Mouse (Mus musculus): Measurements from ENCODE around the gene Hmcn2. TPM values are rescaled to one million over a fixed set of nuclear protein-coding genes. Genes with fewer than 3 reads are reported as not detected.

Hmcn2 gene
- polyA plus RNA-seq, 3 experiments from 2014 or later = 0.20 to 0.54 (median 0.38) TPM

GRCm38 (mm10) chr2:31418571-31418970, 104.4 kb downstream of the Hmcn2 start:
- ATAC-seq = no peak

- ATAC-seq = no peak
Observed at GRCm38 (mm10) chr2:31420914-31421313, 106.7 kb downstream of the Hmcn2 start.

DNA sequence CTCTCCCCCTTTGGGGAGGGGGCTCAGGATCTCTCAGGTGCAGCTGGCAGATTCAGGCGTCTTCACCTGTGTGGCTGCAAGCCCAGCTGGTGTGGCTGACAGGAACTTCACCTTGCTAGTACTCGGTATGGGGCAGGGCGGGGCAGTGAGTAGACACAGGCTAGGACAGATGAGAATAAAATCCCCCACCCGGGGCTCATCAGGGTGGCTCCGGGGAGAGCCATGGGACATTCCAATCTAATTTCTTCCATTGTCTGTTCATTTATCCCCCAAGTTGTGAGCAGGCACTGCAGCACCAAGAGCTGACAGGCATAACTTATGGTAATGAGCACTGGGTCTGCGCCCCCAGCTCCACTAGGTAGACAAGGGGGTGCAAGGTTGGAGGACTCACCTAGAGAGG, 108.4 kb downstream of the Hmcn2 start:
- no peak for ATAC-seq

GRCm38 (mm10) chr2:31431477-31431876, 117.3 kb downstream of the Hmcn2 start:
- no peak for ATAC-seq

- no peak for ATAC-seq
Observed at GRCm38 (mm10) chr2:31434746-31435145, 120.5 kb downstream of the Hmcn2 start.

- no peak for ATAC-seq
Observed at GRCm38 (mm10) chr2:31435567-31435966, 121.4 kb downstream of the Hmcn2 start.

DNA sequence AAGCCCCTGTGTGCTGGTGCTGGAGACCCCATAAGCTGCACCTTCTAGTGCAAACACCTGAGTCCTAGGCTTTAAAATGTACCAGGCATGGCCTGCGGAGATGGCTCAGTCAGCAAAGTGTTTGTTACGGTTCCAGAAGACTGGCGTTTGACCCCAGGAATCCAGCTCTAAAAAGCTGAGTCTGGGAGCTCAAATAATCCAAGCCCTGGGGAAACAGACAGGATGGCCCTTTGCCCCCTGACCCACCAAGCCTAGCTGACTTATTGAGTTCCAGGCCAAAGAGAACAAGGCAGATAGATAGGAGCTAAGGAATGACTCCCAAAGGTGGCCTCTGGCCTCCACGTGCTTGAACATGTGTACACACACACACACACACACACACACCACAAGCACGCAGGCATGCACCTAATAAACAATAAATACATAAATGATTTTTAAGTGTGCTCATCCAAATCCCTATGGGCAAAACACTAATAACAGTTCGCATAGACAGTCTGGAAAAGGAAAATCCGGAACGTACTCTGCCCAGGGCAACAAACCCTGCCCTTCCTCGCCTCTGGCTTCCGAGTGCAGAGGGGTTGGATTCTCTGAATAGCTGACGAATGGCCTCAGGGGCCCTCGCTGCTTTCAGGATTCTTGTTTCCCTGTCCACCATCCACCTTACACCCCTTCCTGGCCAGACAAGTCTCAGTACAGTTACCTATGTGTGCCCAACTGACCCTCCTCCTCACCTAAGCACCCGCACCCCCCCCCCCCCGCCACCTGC, 123.4 kb downstream of the Hmcn2 start:
- ATAC-seq = no peak

DNA sequence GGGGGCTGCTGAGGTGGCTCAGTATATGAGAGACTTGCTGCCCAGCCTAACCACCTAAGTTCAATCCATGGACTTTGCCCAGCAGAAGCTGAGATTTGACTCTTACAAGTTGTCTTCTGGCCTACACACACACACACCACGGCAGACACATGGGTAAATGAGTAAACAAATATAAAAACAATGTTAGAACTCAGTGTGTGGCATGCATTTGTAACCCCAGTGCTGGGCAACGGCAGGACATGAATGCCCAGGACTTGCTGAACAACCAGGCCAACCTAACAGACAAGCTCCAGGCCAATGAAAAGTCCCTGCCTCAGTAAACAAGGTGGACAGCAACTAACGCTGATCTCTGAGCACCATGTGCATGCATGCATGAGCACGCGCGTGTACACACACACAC, 125.4 kb downstream of the Hmcn2 start:
- ATAC-seq = no peak

GRCm38 (mm10) chr2:31442480-31443160, 128.4 kb downstream of the Hmcn2 start:
- no peak for ATAC-seq

DNA sequence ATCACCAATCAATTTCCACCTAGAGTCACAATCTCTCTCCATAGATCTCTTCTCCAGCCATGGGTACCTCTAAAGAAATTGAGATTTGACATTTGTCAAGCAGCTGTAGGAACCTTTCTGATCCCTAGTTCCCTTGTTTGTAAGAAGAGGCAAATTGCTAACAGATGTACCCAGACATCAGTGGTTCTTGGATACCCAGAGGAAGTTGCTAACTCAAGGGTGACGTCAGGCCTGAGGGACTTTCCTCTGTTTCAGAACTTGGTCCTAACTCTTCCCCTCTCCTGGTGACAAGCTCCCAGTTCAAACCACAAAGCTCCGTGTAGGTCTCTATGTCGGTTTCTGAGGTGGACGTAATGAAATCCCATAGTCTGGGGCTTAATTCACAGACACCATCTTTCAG, 131.8 kb downstream of the Hmcn2 start:
- peak; percentile 70 for ATAC-seq

- no peak for ATAC-seq
Observed at GRCm38 (mm10) chr2:31446456-31446855, 132.2 kb downstream of the Hmcn2 start.

DNA sequence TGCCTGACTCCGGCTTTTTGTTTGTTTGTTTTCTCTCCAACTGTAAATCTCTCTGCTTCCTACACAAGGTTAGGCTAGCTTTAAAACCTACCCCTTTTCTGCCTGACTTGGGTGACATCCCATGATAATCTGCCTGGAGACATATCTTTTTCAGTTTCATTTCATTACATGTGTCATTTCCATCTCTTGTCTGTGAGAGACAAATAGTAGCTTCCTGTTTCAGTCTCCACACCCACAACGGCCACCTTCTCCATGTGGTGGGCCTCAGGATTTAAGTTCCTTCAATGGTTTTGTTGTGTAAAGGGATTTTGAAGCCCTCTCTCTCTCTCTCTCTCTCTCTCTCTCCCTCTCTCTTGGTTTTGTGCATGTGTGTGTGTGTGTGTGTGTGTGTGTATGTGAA, 133.3 kb downstream of the Hmcn2 start:
- ATAC-seq = no peak

- ATAC-seq = no peak
Observed at GRCm38 (mm10) chr2:31448756-31449440, 134.7 kb downstream of the Hmcn2 start.

GRCm38 (mm10) chr2:31449441-31449815, 135.2 kb downstream of the Hmcn2 start:
- ATAC-seq = no peak

DNA sequence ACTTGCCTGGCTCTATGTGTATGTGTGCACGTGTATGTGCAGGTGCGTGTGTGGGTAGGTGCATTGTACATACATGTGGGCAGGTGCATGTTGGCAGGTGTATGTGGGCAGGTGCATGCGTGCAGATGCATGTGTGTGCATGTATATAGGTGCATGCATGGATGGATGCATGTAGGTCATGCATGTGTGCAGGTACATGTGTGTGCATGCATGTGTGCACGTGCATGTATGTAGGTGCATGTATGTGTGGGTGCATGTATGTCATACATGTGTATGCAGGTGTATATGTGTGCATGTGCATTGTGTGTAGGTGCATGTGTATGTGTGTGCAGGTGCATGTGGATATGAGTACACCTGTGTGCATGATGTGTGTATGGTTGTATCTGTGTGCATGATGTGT, 135.7 kb downstream of the Hmcn2 start:
- ATAC-seq = no peak

GRCm38 (mm10) chr2:31450661-31451060, 136.4 kb downstream of the Hmcn2 start:
- ATAC-seq = no peak

DNA sequence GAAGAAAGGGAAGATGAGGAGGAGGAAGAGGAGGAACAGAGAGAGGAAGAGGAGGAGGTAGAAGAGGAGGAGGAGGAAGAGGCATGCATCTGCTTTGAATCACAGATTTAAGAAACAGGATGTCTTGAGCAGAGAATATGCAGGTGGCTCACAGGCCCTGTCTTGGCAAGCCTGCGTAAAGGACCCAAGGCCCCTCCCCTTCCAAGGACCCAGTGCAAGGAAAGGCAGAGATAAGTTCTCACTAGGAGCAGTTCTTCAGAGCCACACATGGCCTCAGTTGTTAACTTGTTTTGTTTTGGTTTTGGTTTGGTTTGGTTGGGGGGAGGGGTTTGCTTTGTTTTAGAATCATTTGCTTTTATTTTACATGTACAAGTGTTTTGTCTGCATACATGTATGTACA, 137.3 kb downstream of the Hmcn2 start:
- ATAC-seq = peak; percentile 64

- no peak for ATAC-seq
Observed at GRCm38 (mm10) chr2:31453011-31453410, 138.8 kb downstream of the Hmcn2 start.

DNA sequence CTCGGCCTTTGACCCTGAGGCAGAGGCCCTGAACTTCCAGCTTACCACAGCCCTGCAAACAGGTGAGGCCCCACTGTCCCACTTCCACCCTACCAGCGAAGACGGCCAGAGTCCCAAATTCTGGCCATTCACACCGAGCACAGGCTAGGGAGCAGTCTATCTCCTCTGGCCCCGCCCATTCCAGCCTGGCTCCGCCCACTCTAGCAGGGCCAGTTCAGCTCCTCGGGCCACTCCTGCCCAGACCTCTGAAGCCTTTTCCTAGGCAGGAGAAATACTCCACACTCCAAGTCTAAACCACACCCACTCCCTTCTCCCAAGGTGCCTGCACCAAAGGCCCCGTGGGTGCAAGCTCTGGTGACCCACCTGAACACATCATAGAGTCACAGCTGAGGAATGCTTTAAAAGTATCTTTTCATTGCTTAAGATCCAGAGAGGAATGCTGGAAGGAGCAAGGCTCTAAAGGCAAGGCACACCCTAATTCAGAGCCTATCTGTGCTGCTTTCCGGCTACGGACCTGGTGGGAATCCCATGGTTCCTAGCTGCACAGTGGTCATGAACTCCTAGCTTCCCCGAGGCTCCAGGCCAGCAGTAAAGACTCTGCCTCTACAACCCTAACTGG, 139.5 kb downstream of the Hmcn2 start:
- no peak for ATAC-seq

- no peak for ATAC-seq
Observed at GRCm38 (mm10) chr2:31454280-31454679, 140.1 kb downstream of the Hmcn2 start.

DNA sequence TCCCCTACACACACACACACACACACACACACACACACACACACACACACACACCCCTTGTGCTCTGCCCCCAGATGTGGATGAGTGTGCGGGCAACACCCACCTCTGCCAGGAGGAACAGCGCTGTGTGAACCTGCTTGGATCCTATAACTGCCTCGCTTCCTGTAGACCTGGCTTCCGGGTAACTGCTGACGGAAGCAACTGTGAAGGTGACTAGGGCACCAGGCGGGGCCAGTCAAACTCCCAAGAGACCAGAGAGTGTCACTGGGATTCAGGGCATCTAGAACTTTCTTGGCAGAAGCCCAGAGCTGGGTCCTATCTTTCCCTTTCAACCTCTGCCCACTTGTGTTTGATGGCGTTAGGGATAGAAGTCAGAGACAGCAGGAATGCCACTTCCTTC, 141.2 kb downstream of the Hmcn2 start:
- peak; percentile 49 for ATAC-seq

GRCm38 (mm10) chr2:31458460-31458859, 144.2 kb downstream of the Hmcn2 start:
- no peak for ATAC-seq

Measured in inflammation-experienced regulatory T-cells, adult 6 months (primary cell).